Mouse (Mus musculus): Measurements from ENCODE around the gene Olfr220. TPM values are rescaled to one million over a fixed set of nuclear protein-coding genes. Genes with fewer than 3 reads are reported as not detected.

The Olfr220 gene
- total RNA-seq (2023) = not detected in 4 replicates

DNA sequence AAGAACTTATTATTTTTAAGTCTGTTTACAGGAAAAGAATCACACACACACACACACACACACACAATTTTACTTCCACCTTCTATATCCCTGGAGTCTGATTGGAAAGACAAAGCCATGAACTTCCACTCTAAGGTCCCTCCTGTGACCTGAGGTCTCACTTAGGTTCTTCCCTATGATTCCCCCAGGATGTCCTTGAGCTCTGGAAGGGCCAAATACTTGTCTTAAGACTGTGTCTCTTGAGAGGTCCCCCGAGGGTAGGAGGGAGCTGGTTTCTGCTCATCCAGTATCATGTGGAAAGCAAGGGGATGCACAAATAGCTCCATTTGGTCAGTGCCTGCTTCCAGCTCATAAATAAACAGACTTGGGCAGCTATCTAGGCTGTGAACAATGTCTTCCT, at the start of gene Olfr220:
Gene Olfr220 (plus strand): TSS at position 301 of the 400 bp plus-strand sequence.

DNA sequence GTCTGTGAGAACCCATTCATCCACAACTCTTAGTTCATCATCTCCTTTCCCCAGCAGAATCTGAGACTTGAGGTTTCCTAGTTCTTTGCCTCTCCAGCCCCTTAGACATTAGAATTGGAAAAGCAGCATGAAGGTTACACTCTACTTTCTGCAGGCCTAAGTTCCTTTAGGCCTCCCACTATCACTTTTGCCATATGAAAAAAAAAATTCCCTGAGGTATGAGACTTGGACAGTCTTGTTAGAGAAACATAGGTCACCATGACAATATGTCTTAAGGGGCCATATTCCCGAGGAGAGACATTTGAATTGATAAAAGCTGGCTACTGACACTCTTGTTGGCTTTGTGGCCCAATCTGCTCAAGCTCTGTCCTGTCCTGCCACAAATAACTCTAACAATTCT, 18.1 kb upstream of the Olfr220 start, which contains the start of gene Olfr414:
Gene Olfr414 (plus strand): TSS at position 301 of the 400 bp plus-strand sequence.

Other genes with a start within 250 kb of the Olfr220 start
- gene Olfr419, start 190.0 kb upstream of the Olfr220 start, total RNA-seq (2023) = not detected in 4 replicates
- gene Mptx1, start 111.6 kb upstream of the Olfr220 start, total RNA-seq (2023) = not detected in 4 replicates
- gene Olfr417, start 77.0 kb upstream of the Olfr220 start, total RNA-seq (2023) = not detected in 4 replicates
- not detected in 4 replicates for gene Olfr248, start 51.0 kb upstream of the Olfr220 start, total RNA-seq (2023)
- gene Olfr414, start 18.0 kb upstream of the Olfr220 start, total RNA-seq (2023) = not detected in 4 replicates
- gene Fmn2, start 59.7 kb downstream of the Olfr220 start, total RNA-seq (2023) = 0.77 to 1.6 TPM (median 0.89 TPM) in 4 replicates

All from B cell, adult 62 days (primary cell).